ENCODE assay signal across 15 mouse cellular contexts in genomic region chr7:113891491-113891890, GRCm38 (mm10).
DNase-seq lines count a peak whose midpoint lies in the region.
"Had no signal": no experiment of that assay in that cellular context is flagged by ENCODE, and none has a peak within 500 bp of the region (broad histone marks: within the 10 kb centered on the region; RNA-seq: fewer than 3 reads in every experiment).

No protein-coding gene starts in this region.

- WGBS in heart, embryonic 10.5 days: 86% methylated on average over 6 of the region's 6 CpGs

- no peaks in the 10 kb centered on the region for H3K9me3 ChIP-seq in heart, embryonic 10.5 days

- no peak overlapping the region for H3K4me3 ChIP-seq in heart, embryonic 10.5 days

- intact Hi-C loops in heart, postnatal 36 days (cut with DNase I): no loop called here

- H3K4me1 ChIP-seq in heart, embryonic 10.5 days: no peaks in the 10 kb centered on the region

- no peaks in the 10 kb centered on the region for H3K27me3 ChIP-seq in heart, embryonic 10.5 days (ENCODE audit: insufficient read depth, poor library complexity, severe bottlenecking)

- peaks cover 41% of the 10 kb centered on the region for H3K36me3 ChIP-seq in heart, embryonic 10.5 days
- H3K36me3 ChIP-seq: G1E had no signal

- peak; percentile 76 for DNase-seq in heart, adult 11 months
- DNase-seq in heart, adult 18-20 months: no peak
- DNase-seq in heart, embryonic 10.5 days (ENCODE audit: low spot score): peak; percentile 62
- DNase-seq in heart, postnatal 36 days: no peak
- DNase-seq: adrenal gland, adult 2 months; adrenal gland, adult 8-10 months; adrenal gland, postnatal 10 days; adrenal gland, postnatal 14 days; adrenal gland, postnatal 25 days; adrenal gland, postnatal 36 days; B cell, adult 2 months; cerebellum, adult 11 months; cerebellum, adult 11-12 months; cerebellum, adult 18-20 months had no signal

- no peak overlapping the region for H3K27ac ChIP-seq in heart, embryonic 10.5 days

Comparison
In these comparisons a context has a peak if more than half of its experiments do, and no peak if none do; other contexts are left out.
1. DNase-seq: peak in heart, adult 11 months (single experiment) and heart, embryonic 10.5 days (single experiment); none in heart, adult 18-20 months (0 of 2) and heart, postnatal 36 days (0 of 2).